Mouse (Mus musculus) lung, postnatal 0 days (tissue): Measurements from ENCODE around the gene Fancc.

Experiments
- CTCF ChIP-seq: IDR thresholded peaks from 2 replicates; pipeline ENCODE4 v1.5.1; 2016; ENCODE audit warnings: antibody characterized with exemption, mild to moderate bottlenecking
- EP300 ChIP-seq: IDR thresholded peaks from 2 replicates; pipeline ENCODE4 v1.6.1; 2016; ENCODE audit warnings: antibody characterized with exemption, mild to moderate bottlenecking, control low read depth

DNA sequence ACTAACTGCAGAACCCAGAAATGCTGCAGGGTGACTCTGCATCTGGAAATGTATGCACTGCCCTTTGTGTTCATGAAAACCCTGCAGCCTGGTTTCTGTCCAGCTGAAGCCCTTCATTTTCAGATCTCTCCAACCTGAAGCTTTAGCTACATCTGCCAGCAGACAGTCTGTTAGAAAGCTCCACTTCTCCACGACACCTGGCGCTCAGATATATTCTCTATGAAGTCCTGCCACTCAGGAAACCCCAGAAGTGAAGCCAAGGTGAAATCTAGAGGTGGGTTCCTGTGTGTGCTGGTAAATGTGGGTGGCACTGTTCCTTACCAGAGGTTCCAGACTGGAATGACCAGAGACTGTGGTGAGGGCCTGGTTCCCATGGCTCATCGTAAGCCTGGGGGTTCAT is 235.4 kb downstream of the Fancc start:
- TF ChIP-seq CTCF (no peak), EP300 (no peak)
